Mouse (Mus musculus) heart, postnatal 0 days (tissue): ENCODE results near the gene Gm37240. TPM values are rescaled to one million over a fixed set of nuclear protein-coding genes. Genes with fewer than 3 reads are reported as not detected.
A peak's percentile ranks its signal among the peaks of the same experiment; 100 is the strongest.

ENCODE experiments used
- ATAC-seq: fragments of 200-750 bp; cut with Nextera tagmentation; 2 replicates; pipeline ENCODE4 v1.8.0; 2017; ENCODE audit warnings: low read depth, moderate number of reproducible peaks, moderate library complexity; ENCODE audit not compliant: insufficient read depth
- DNase-seq: peaks from one replicate; pipeline ENCODE4 v3.0.0-alpha.2; 2016; ENCODE audit warnings: low spot score
- H3K27ac ChIP-seq: fragments of 300-500 bp; sonication (generic); 2 replicates; pipeline ENCODE4 v1.5.1; 2014; ENCODE audit warnings: low read depth, mild to moderate bottlenecking
- H3K27me3 ChIP-seq: fragments of 300-500 bp; sonication (generic); 2 replicates; pipeline ENCODE4 v1.6.1; 2014; ENCODE audit warnings: low read length, mixed read lengths; ENCODE audit not compliant: control insufficient read depth, insufficient read depth
- H3K36me3 ChIP-seq: fragments of 300-500 bp; sonication (generic); replicated peaks from 2 replicates; pipeline ENCODE4 v1.6.1; 2014; ENCODE audit warnings: low read length, mixed read lengths; ENCODE audit not compliant: control insufficient read depth, insufficient read depth
- H3K4me1 ChIP-seq: fragments of 300-500 bp; sonication (generic); 2 replicates; pipeline ENCODE4 v1.6.1; 2014; ENCODE audit warnings: antibody characterized with exemption; ENCODE audit not compliant: control insufficient read depth, insufficient read depth
- H3K4me2 ChIP-seq: fragments of 300-500 bp; sonication (generic); 2 replicates; pipeline ENCODE4 v1.6.1; 2014; ENCODE audit warnings: low read depth, mild to moderate bottlenecking, low read length, moderate library complexity
- H3K4me3 ChIP-seq: fragments of 300-500 bp; sonication (generic); 2 replicates; pipeline ENCODE4 v1.5.1; 2014; ENCODE audit warnings: low read depth, low read length
- H3K9ac ChIP-seq: fragments of 300-500 bp; sonication (generic); replicated peaks from 2 replicates; pipeline ENCODE4 v1.6.1; 2014; ENCODE audit warnings: low read depth, low read length, mixed read lengths
- H3K9me3 ChIP-seq: fragments of 300-500 bp; sonication (generic); replicated peaks from 2 replicates; pipeline ENCODE4 v1.6.1; 2016; ENCODE audit warnings: low read length; ENCODE audit not compliant: control insufficient read depth
- CTCF ChIP-seq: IDR thresholded peaks from 2 replicates; pipeline ENCODE4 v1.5.1; 2016; ENCODE audit warnings: antibody characterized with exemption, control low read depth, low read depth
- EP300 ChIP-seq: IDR thresholded peaks from 2 replicates; pipeline ENCODE4 v1.6.1; 2016; ENCODE audit warnings: antibody characterized with exemption, low read depth
- WGBS: fragments of 180-500 bp; shearing (Covaris S2); extraction: QIAGEN DNeasy Blood & Tissue Kit; methylation state at CpG from one replicate; pipeline ENCODE4 v1.1.7; 2014; 5-methylcytosine and 5-hydroxymethylcytosine counted together
- polyA plus RNA-seq: library from polyadenylated mRNA; unstranded; fragments of >200 nt; fragmentation: Nextera tagmentation; extraction: Ambion mirVana; gene quantifications from 2 replicates; pipeline ENCODE4 v1.2.1, GENCODE M21; 2015
- total RNA-seq: library from RNA; depleted of rRNA; stranded (reverse); fragments of >200 nt; gene quantifications from 2 replicates; pipeline ENCODE4 v1.2.3, GENCODE M21; 2014; ENCODE audit warnings: low replicate concordance

Gene Gm37240
- total and polyA plus RNA-seq, 2 experiments from 2014 or later: 21.7 to 72.1 TPM

GRCm38 (mm10) chr3:84906528-84906927 lies 980.8 kb downstream of the Gm37240 start:
- no peak overlapping the region for H3K9ac ChIP-seq
- 17% methylated on average over 1 of the region's 1 CpGs for WGBS
- no peak overlapping the region for H3K4me2 ChIP-seq
- peak; percentile 30 for DNase-seq
- H3K27me3 ChIP-seq: no peaks in the 10 kb centered on the region
- ATAC-seq: peak; percentile 44; the same call in 1 of the 2 replicates
- H3K4me1 ChIP-seq: no peaks in the 10 kb centered on the region
- peaks cover 9% of the 10 kb centered on the region for H3K36me3 ChIP-seq
- H3K4me3 ChIP-seq: no peak overlapping the region
- H3K9me3 ChIP-seq: no peaks in the 10 kb centered on the region
- H3K27ac ChIP-seq: no peak overlapping the region
- no peak for TF ChIP-seq EP300
- TF ChIP-seq CTCF: peak; percentile 77

GRCm38 (mm10) chr3:84897952-84898351 lies 989.4 kb downstream of the Gm37240 start:
- Histone ChIP-seq H3K36me3 (no peaks in the 10 kb centered on the region), H3K9ac (no peak overlapping the region), H3K27me3 (no peaks in the 10 kb centered on the region), H3K4me3 (no peak overlapping the region), H3K9me3 (no peaks in the 10 kb centered on the region), H3K4me2 (no peak overlapping the region), H3K27ac (no peak overlapping the region), H3K4me1 (no peaks in the 10 kb centered on the region)
- TF ChIP-seq CTCF (no peak), EP300 (no peak)
- DNase-seq (no peak), ATAC-seq (no peak)
- WGBS: 63% methylated on average over 8 of the region's 8 CpGs

GRCm38 (mm10) chr3:84890983-84891382 lies 996.3 kb downstream of the Gm37240 start:
- no peaks in the 10 kb centered on the region for H3K27me3 ChIP-seq
- DNase-seq: no peak
- 66% methylated on average over 5 of the region's 5 CpGs for WGBS

GRCm38 (mm10) chr3:84889648-84890047 lies 997.7 kb downstream of the Gm37240 start:
- no peak overlapping the region for H3K9ac ChIP-seq
- ATAC-seq (no peak), DNase-seq (peak; percentile 41)

More at GRCm38 (mm10) chr3:84890983-84891382, 996.3 kb downstream of the Gm37240 start:
- no peaks in the 10 kb centered on the region for H3K4me1 ChIP-seq
- H3K4me2 ChIP-seq: no peak overlapping the region
- peak; percentile 20; the same call in 1 of the 2 replicates for ATAC-seq
- no peak overlapping the region for H3K4me3 ChIP-seq
- no peak overlapping the region for H3K27ac ChIP-seq
- H3K9ac ChIP-seq: no peak overlapping the region
- TF ChIP-seq CTCF (no peak), EP300 (no peak)
- no peaks in the 10 kb centered on the region for H3K9me3 ChIP-seq
- H3K36me3 ChIP-seq: no peaks in the 10 kb centered on the region; the same call in 1 of the 2 replicates

GRCm38 (mm10) chr3:84883817-84884483 lies 1003.4 kb downstream of the Gm37240 start:
- Histone ChIP-seq H3K9me3 (no peaks in the 10 kb centered on the region), H3K27me3 (no peaks in the 10 kb centered on the region), H3K27ac (0 out of 2 replicates have a peak overlapping the region, but pooled peaks have one; percentile 49), H3K36me3 (no peaks in the 10 kb centered on the region), H3K4me3 (no peak overlapping the region), H3K4me2 (0 out of 2 replicates have a peak overlapping the region, but pooled peaks have one; percentile 8), H3K9ac (no peak overlapping the region), H3K4me1 (peaks cover 15% of the 10 kb centered on the region)
- 25% methylated on average over 11 of the region's 11 CpGs for WGBS
- DNase-seq (peak; percentile 79), ATAC-seq (peak; percentile 97)
- TF ChIP-seq EP300: no peak
- TF ChIP-seq CTCF: no peak

More at GRCm38 (mm10) chr3:84889648-84890047, 997.7 kb downstream of the Gm37240 start:
- H3K4me1 ChIP-seq: no peaks in the 10 kb centered on the region
- no peak for TF ChIP-seq EP300
- peak; percentile 67 for TF ChIP-seq CTCF
- no peaks in the 10 kb centered on the region for H3K27me3 ChIP-seq
- H3K27ac ChIP-seq: no peak overlapping the region
- no peaks in the 10 kb centered on the region; the same call in 1 of the 2 replicates for H3K36me3 ChIP-seq
- no peak overlapping the region for H3K4me2 ChIP-seq
- H3K4me3 ChIP-seq: no peak overlapping the region
- H3K9me3 ChIP-seq: no peaks in the 10 kb centered on the region
- 37% methylated on average over 1 of the region's 1 CpGs for WGBS
